In the genomic region with DNA sequence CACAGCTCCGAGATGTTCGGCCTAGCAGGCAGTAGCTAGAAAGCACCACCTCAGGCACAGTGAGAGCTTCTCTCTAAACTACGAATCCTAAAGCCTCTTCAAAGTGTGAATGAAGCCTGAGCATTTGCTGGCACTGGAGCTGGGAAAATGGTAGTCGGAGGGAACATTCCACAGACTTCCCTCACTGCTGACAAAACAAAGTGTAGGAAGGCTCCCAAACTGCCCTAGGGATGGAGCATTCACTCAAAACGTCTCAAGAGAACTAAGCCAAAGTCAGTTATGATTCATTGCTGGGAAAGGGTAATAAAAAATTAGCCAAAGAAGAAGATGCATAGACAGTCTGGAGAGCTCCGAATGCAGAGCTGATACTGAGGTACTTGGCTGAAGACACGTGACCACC, we compare ENCODE assay signal across 22 mouse cellular contexts.
DNase-seq lines count a peak whose midpoint lies in the region; ATAC-seq lines count a peak whose summit lies in the region.
"Had no signal": no experiment of that assay in that cellular context is flagged by ENCODE, and none has a peak within 500 bp of the region (broad histone marks: within the 10 kb centered on the region; RNA-seq: fewer than 3 reads in every experiment).

No protein-coding gene starts in this region.

- WGBS in hindbrain, embryonic 13.5 days, result 91% methylated on average over 7 of the region's 7 CpGs

- DNase-seq in frontal cortex, postnatal 36 days (ENCODE audit: low spot score in 2 of 2), result peak; percentile 6 to 12
- DNase-seq in frontal cortex, postnatal 25 days (ENCODE audit: low spot score in 2 of 2), result no peak
- DNase-seq in right cerebral cortex, adult 18-20 months, result peak; percentile 30
- DNase-seq in right cerebral cortex, postnatal 4 days, result no peak
- peak; percentile 52 for DNase-seq in gonadal fat pad, adult 2 months (ENCODE audit: low read depth)
- DNase-seq in gastrocnemius, postnatal 4 days (ENCODE audit: low spot score in 2 of 2), result no peak
- DNase-seq in gastrocnemius, postnatal 14 days, result no peak
- DNase-seq: adrenal gland, adult 2 months; adrenal gland, postnatal 25 days; cerebellum, adult 11 months; cerebellum, adult 8-10 months; cerebellum, postnatal 14 days; embryo, embryonic 11 days had no signal

- intact Hi-C loops in gastrocnemius, postnatal 14 days (cut with DNase I; ENCODE audit: low total_unique reads), result no loop called here

- no peaks in the 10 kb centered on the region for H3K9me3 ChIP-seq in hindbrain, embryonic 13.5 days
- H3K9me3 ChIP-seq: embryonic facial prominence, embryonic 15.5 days; forebrain, embryonic 15.5 days; heart, embryonic 12.5 days had no signal

- no peaks in the 10 kb centered on the region for H3K27me3 ChIP-seq in hindbrain, embryonic 13.5 days
- H3K27me3 ChIP-seq: embryonic facial prominence, embryonic 15.5 days; forebrain, embryonic 15.5 days; heart, embryonic 12.5 days; Patski had no signal

- H3K4me3 ChIP-seq in hindbrain, embryonic 13.5 days, result no peak overlapping the region
- H3K4me3 ChIP-seq: embryonic facial prominence, embryonic 15.5 days; erythroblast, embryonic 14.5 days; forebrain, embryonic 15.5 days; heart, embryonic 12.5 days had no signal

- no peaks in the 10 kb centered on the region for H3K36me3 ChIP-seq in hindbrain, embryonic 13.5 days
- H3K36me3 ChIP-seq: embryonic facial prominence, embryonic 15.5 days; forebrain, embryonic 15.5 days; heart, embryonic 12.5 days had no signal

- ATAC-seq in hindbrain, embryonic 13.5 days (ENCODE audit: low FRiP score), result no peak
- ATAC-seq: activated CD4-positive, CD25-positive, alpha-beta regulatory T cell, adult 4 months; forebrain, embryonic 15.5 days; hindbrain, embryonic 16.5 days; inflammation-experienced regulatory T-cells, adult 6 months; Patski had no signal

- peaks cover 6% of the 10 kb centered on the region for H3K4me1 ChIP-seq in hindbrain, embryonic 13.5 days (replicated peaks)
- H3K4me1 ChIP-seq: embryonic facial prominence, embryonic 15.5 days had no signal

- H3K27ac ChIP-seq in hindbrain, embryonic 13.5 days, result no peak overlapping the region
- H3K27ac ChIP-seq: embryonic facial prominence, embryonic 15.5 days; forebrain, embryonic 15.5 days had no signal

- H3K9ac ChIP-seq in hindbrain, embryonic 13.5 days, result no peak overlapping the region
- H3K9ac ChIP-seq: embryonic facial prominence, embryonic 15.5 days; forebrain, embryonic 15.5 days; heart, embryonic 12.5 days had no signal

- no peak overlapping the region for H3K4me2 ChIP-seq in hindbrain, embryonic 13.5 days
- H3K4me2 ChIP-seq: embryonic facial prominence, embryonic 15.5 days; forebrain, embryonic 15.5 days; heart, embryonic 12.5 days had no signal

Comparison
In these comparisons a context has a peak if more than half of its experiments do, and no peak if none do; other contexts are left out.
1. DNase-seq: peak in frontal cortex, postnatal 36 days (2 of 2), right cerebral cortex, adult 18-20 months (single experiment) and gonadal fat pad, adult 2 months (single experiment); none in frontal cortex, postnatal 25 days (0 of 2), right cerebral cortex, postnatal 4 days (single experiment), gastrocnemius, postnatal 4 days (0 of 2) and gastrocnemius, postnatal 14 days (single experiment).